Mouse (Mus musculus) heart, adult 2 months (tissue): ENCODE data around the gene Synpo2l.

Source experiments
- CTCF ChIP-seq: fragments of 200-600 bp; IDR thresholded peaks from 2 replicates; pipeline ENCODE4 v1.8.1; 2022; ENCODE audit warnings: antibody characterized with exemption, mild to moderate bottlenecking, moderate library complexity
- POLR2A ChIP-seq: fragments of 200-500 bp; IDR thresholded peaks from 2 replicates; pipeline ENCODE4 v1.6.1; 2011; ENCODE audit warnings: mild to moderate bottlenecking, low read depth, low read length, control low read depth; ENCODE audit not compliant: insufficient read depth

GRCm38 (mm10) chr14:20645547-20645946 is 22.6 kb downstream of the Synpo2l start:
- no peak for TF ChIP-seq POLR2A
- peak; percentile 34 for TF ChIP-seq CTCF
